Mouse (Mus musculus): Measurements from ENCODE around the gene Vps25.

DNA sequence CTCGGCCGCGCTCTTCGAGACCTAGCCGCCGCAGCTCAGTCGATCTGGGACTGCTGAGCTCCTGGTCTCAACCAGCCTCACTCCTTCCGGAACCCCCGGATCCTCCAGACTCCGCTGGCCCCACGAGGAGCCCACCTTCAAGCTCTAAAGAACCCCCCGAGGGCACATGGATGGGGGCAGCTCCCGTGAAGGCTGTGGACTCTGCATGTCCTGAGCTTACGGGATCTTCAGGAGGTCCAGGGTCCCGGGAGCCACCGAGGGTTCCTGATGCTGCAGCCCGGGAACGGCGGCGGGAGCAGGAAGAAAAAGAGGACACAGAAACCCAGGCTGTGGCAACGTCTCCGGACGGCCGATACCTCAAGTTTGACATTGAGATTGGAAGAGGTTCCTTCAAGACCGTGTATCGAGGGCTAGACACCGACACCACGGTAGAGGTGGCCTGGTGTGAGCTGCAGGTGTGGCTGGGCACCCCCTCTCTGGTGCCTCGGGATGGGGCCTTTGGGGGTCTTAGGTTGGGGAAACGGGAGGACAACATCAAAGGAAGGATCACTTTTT, 7.4 kb downstream of the Vps25 start:
- TF ChIP-seq POLR2A (IDR thresholded peaks at IDR 0.05; ENCODE audit: borderline replicate concordance, low read depth, low read length) (no peak), CTCF (IDR thresholded peaks at IDR 0.05; ENCODE audit: low read depth, low read length) (no peak)

Data from bone marrow macrophage, adult 2 months (primary cell).